Mouse (Mus musculus) erythroblast, embryonic 14.5 days (primary cell): Measurements from ENCODE around the gene Ramac.

Experiments
- GATA1 ChIP-seq: IDR thresholded peaks from 2 replicates; pipeline ENCODE4 v1.6.1; 2012; ENCODE audit warnings: low read length, inconsistent platforms, mixed read lengths
- TAL1 ChIP-seq: IDR thresholded peaks from 3 replicates; pipeline ENCODE4 v1.6.1; 2012; ENCODE audit warnings: low read length, inconsistent platforms, mixed read lengths

- TF ChIP-seq GATA1: no peak
- no peak for TF ChIP-seq TAL1
Measured at GRCm38 (mm10) chr7:81744145-81744544, 18.6 kb upstream of the Ramac start.
